ENCODE assay signal across 26 mouse cellular contexts in genomic region chr1:118409249-118409648, GRCm38 (mm10).
"Had no signal": no experiment of that assay in that cellular context is flagged by ENCODE, and none has a peak within 500 bp of the region (broad histone marks: within the 10 kb centered on the region; RNA-seq: fewer than 3 reads in every experiment).

No protein-coding gene starts in this region.

- ATAC-seq: hindbrain, embryonic 16.5 days; inflammation-experienced regulatory T-cells, adult 6 months; intestine, embryonic 15.5 days; intestine, postnatal 0 days; liver, embryonic 12.5 days had no signal

- H3K27me3 ChIP-seq: heart, embryonic 13.5 days; heart, embryonic 15.5 days; hindbrain, embryonic 12.5 days; intestine, embryonic 15.5 days; limb, embryonic 13.5 days; limb, embryonic 15.5 days; liver, embryonic 12.5 days had no signal

- H3K4me2 ChIP-seq: heart, embryonic 11.5 days; heart, embryonic 13.5 days; heart, embryonic 15.5 days; hindbrain, embryonic 12.5 days; hindbrain, embryonic 14.5 days; intestine, embryonic 15.5 days; limb, embryonic 13.5 days; limb, embryonic 15.5 days; liver, embryonic 12.5 days had no signal

- H3K36me3 ChIP-seq: heart, embryonic 15.5 days; hindbrain, embryonic 12.5 days; intestine, embryonic 15.5 days had no signal

- H3K4me3 ChIP-seq: heart, adult 2 months; heart, embryonic 13.5 days; heart, embryonic 15.5 days; hindbrain, embryonic 10.5 days; hindbrain, embryonic 12.5 days; intestine, embryonic 15.5 days; layer of hippocampus, adult 2 months; limb, embryonic 13.5 days; limb, embryonic 15.5 days; liver, embryonic 12.5 days had no signal

- DNase-seq: gastrocnemius, postnatal 14 days; gastrocnemius, postnatal 36 days; heart, adult 2 months; heart, postnatal 14 days; heart, postnatal 36 days; kidney, adult 18-20 months; kidney, adult 8-10 months; kidney, postnatal 10 days; kidney, postnatal 25 days; kidney, postnatal 4 days; layer of hippocampus, postnatal 36 days; left cerebral cortex, postnatal 4 days had no signal
